Mouse (Mus musculus) ES-CJ7 (cell line): ENCODE data around the gene Cfap44.
A peak's percentile ranks its signal among the peaks of the same experiment; 100 is the strongest.
"Not testable (repeated sequence)": the region's sequence is repeated elsewhere in the genome, so short reads cannot be mapped to it uniquely, and the experiment has no call there.

Experiments
- DNase-seq: peaks from one replicate; pipeline ENCODE4 v3.0.0; 2011; ENCODE audit warnings: low read depth, low spot score

The Cfap44 gene

GRCm38 (mm10) chr16:44428456-44428855, 33.9 kb downstream of the Cfap44 start:
- DNase-seq, result no peak

- peak; percentile 69 for DNase-seq
These were observed 35.4 kb downstream of the Cfap44 start for GRCm38 (mm10) chr16:44430021-44430420.

- DNase-seq, result no peak
These were observed 40.3 kb downstream of the Cfap44 start for GRCm38 (mm10) chr16:44434931-44435330.

GRCm38 (mm10) chr16:44435481-44435880, 40.9 kb downstream of the Cfap44 start:
- peak; percentile 58 for DNase-seq

GRCm38 (mm10) chr16:44441913-44442312, 47.3 kb downstream of the Cfap44 start:
- DNase-seq, result not testable (repeated sequence)

- DNase-seq, result no peak
These were observed 63.3 kb downstream of the Cfap44 start for GRCm38 (mm10) chr16:44457858-44458257.

GRCm38 (mm10) chr16:44458826-44459225, 64.2 kb downstream of the Cfap44 start:
- no peak for DNase-seq

GRCm38 (mm10) chr16:44460922-44461321, 66.3 kb downstream of the Cfap44 start:
- DNase-seq, result no peak

GRCm38 (mm10) chr16:44475281-44475680, 80.7 kb downstream of the Cfap44 start:
- peak; percentile 34 for DNase-seq

GRCm38 (mm10) chr16:44475682-44476375, 81.2 kb downstream of the Cfap44 start:
- DNase-seq, result peak; percentile 34

GRCm38 (mm10) chr16:44478767-44479166, 84.2 kb downstream of the Cfap44 start:
- no peak for DNase-seq

GRCm38 (mm10) chr16:44479852-44480251, 85.3 kb downstream of the Cfap44 start:
- DNase-seq, result no peak

- DNase-seq, result no peak
These were observed 86.0 kb downstream of the Cfap44 start for GRCm38 (mm10) chr16:44480616-44481015.

- no peak for DNase-seq
These were observed 87.3 kb downstream of the Cfap44 start for GRCm38 (mm10) chr16:44481599-44482593.

GRCm38 (mm10) chr16:44484079-44484478, 89.5 kb downstream of the Cfap44 start:
- DNase-seq, result peak; percentile 66

- DNase-seq, result no peak
These were observed 90.2 kb downstream of the Cfap44 start for GRCm38 (mm10) chr16:44484831-44485230.

GRCm38 (mm10) chr16:44485691-44486090, 91.1 kb downstream of the Cfap44 start:
- DNase-seq, result no peak

GRCm38 (mm10) chr16:44486612-44487011, 92.0 kb downstream of the Cfap44 start:
- DNase-seq, result no peak

- peak; percentile 56 for DNase-seq
These were observed 92.6 kb downstream of the Cfap44 start for GRCm38 (mm10) chr16:44487194-44487593.

- DNase-seq, result no peak
These were observed 96.5 kb downstream of the Cfap44 start for GRCm38 (mm10) chr16:44491051-44491450.

- DNase-seq, result no peak
These were observed 97.6 kb downstream of the Cfap44 start for GRCm38 (mm10) chr16:44492151-44492550.

- DNase-seq, result no peak
These were observed 98.1 kb downstream of the Cfap44 start for GRCm38 (mm10) chr16:44492706-44493105.
